Mouse (Mus musculus) layer of hippocampus, postnatal 14 days (tissue): ENCODE data around the gene Mcm3ap. TPM values are rescaled to one million over a fixed set of nuclear protein-coding genes. Genes with fewer than 3 reads are reported as not detected.

Experiments
- DNase-seq, 2 experiments: peaks; one replicate each; pipeline ENCODE4 v3.0.0; 2021 to 2022; ENCODE audit warnings: low spot score in 2 of 2, mixed read lengths in 1 of 2
- total RNA-seq, 2 experiments: library from RNA; stranded (reverse); gene quantifications; 2 replicates each; pipeline ENCODE4 v1.2.3; 2021

Gene Mcm3ap
- total RNA-seq, 2 experiments from 2014 or later: 42.2 to 44.1 TPM

- no peak for DNase-seq
Observed at GRCm38 (mm10) chr10:76493527-76493926, 24.8 kb downstream of the Mcm3ap start.

- DNase-seq: no peak
Observed at GRCm38 (mm10) chr10:76495501-76495900, 26.8 kb downstream of the Mcm3ap start.

GRCm38 (mm10) chr10:76496366-76496765 lies 27.6 kb downstream of the Mcm3ap start:
- DNase-seq: peak in 1 of 2 experiments; percentile 6

GRCm38 (mm10) chr10:76497522-76497921 lies 28.8 kb downstream of the Mcm3ap start:
- no peak for DNase-seq

GRCm38 (mm10) chr10:76504271-76504943 lies 35.7 kb downstream of the Mcm3ap start:
- no peak for DNase-seq

- no peak for DNase-seq
Observed at GRCm38 (mm10) chr10:76505865-76506264, 37.1 kb downstream of the Mcm3ap start.

- peak; percentile 41 to 51 for DNase-seq
Observed at GRCm38 (mm10) chr10:76512965-76513583, 44.3 kb downstream of the Mcm3ap start.

- DNase-seq: no peak
Observed at GRCm38 (mm10) chr10:76530922-76531321, 62.2 kb downstream of the Mcm3ap start.

- peak; percentile 94 to 98 for DNase-seq
Observed at GRCm38 (mm10) chr10:76531375-76531774, 62.6 kb downstream of the Mcm3ap start, which contains the start of gene Lss. Gene Lss, plus strand, starts transcription at chr10:76531588.

GRCm38 (mm10) chr10:76531828-76532227 lies 63.1 kb downstream of the Mcm3ap start:
- DNase-seq: no peak

GRCm38 (mm10) chr10:76535526-76535925 lies 66.8 kb downstream of the Mcm3ap start:
- DNase-seq: no peak

GRCm38 (mm10) chr10:76537619-76538018 lies 68.9 kb downstream of the Mcm3ap start:
- no peak for DNase-seq

GRCm38 (mm10) chr10:76541336-76542085 lies 72.8 kb downstream of the Mcm3ap start:
- DNase-seq: no peak

GRCm38 (mm10) chr10:76542636-76543375 lies 74.1 kb downstream of the Mcm3ap start:
- no peak for DNase-seq

- DNase-seq: no peak
Observed at GRCm38 (mm10) chr10:76546566-76546965, 77.8 kb downstream of the Mcm3ap start.

- no peak for DNase-seq
Observed at GRCm38 (mm10) chr10:76548218-76548617, 79.5 kb downstream of the Mcm3ap start.

GRCm38 (mm10) chr10:76550458-76550857 lies 81.7 kb downstream of the Mcm3ap start:
- no peak for DNase-seq

- DNase-seq: no peak
Observed at GRCm38 (mm10) chr10:76551556-76551955, 82.8 kb downstream of the Mcm3ap start.

- no peak for DNase-seq
Observed at GRCm38 (mm10) chr10:76554061-76554460, 85.3 kb downstream of the Mcm3ap start.

- DNase-seq: no peak
Observed at GRCm38 (mm10) chr10:76561972-76562371, 93.2 kb downstream of the Mcm3ap start, which contains the start of gene Spatc1l. Gene Spatc1l, plus strand, starts transcription at chr10:76562272.
